Mouse (Mus musculus) kidney, embryonic 14.5 days (tissue): Measurements from ENCODE around the gene Irx5. TPM values are rescaled to one million over a fixed set of nuclear protein-coding genes. Genes with fewer than 3 reads are reported as not detected.

Experiments
- ATAC-seq: fragments of 200-750 bp; cut with Nextera tagmentation; 2 replicates; pipeline ENCODE4 v1.8.0; 2017; ENCODE audit warnings: moderate number of reproducible peaks, mild to moderate bottlenecking, moderate TSS enrichment, moderate library complexity; ENCODE audit not compliant: low FRiP score, low TSS enrichment
- H3K27ac ChIP-seq: fragments of 300-500 bp; sonication (generic); 2 replicates; pipeline ENCODE4 v1.5.1; 2014; ENCODE audit warnings: low read depth, mild to moderate bottlenecking, low read length, moderate library complexity, mixed read lengths
- H3K27me3 ChIP-seq: fragments of 300-500 bp; sonication (generic); 2 replicates; pipeline ENCODE4 v1.6.1; 2014; ENCODE audit warnings: mild to moderate bottlenecking, low read length; ENCODE audit not compliant: control insufficient read depth, insufficient read depth
- H3K36me3 ChIP-seq: fragments of 300-500 bp; sonication (generic); 2 replicates; pipeline ENCODE4 v1.6.1; 2014; ENCODE audit warnings: low read length, mixed read lengths; ENCODE audit not compliant: control insufficient read depth, insufficient read depth
- H3K4me1 ChIP-seq: fragments of 300-500 bp; sonication (generic); 2 replicates; pipeline ENCODE4 v1.6.1; 2014; ENCODE audit warnings: low read length, mixed read lengths; ENCODE audit not compliant: control insufficient read depth, insufficient read depth
- H3K4me2 ChIP-seq: fragments of 300-500 bp; sonication (generic); replicated peaks from 2 replicates; pipeline ENCODE4 v1.6.1; 2014; ENCODE audit warnings: low read depth, mild to moderate bottlenecking, low read length
- H3K4me3 ChIP-seq: fragments of 300-500 bp; sonication (generic); 2 replicates; pipeline ENCODE4 v1.5.1; 2014; ENCODE audit warnings: mild to moderate bottlenecking, low read length
- H3K9ac ChIP-seq: fragments of 300-500 bp; sonication (generic); 2 replicates; pipeline ENCODE4 v1.6.1; 2014; ENCODE audit warnings: low read depth, mild to moderate bottlenecking, low read length, moderate library complexity
- H3K9me3 ChIP-seq: fragments of 300-500 bp; sonication (generic); 2 replicates; pipeline ENCODE4 v1.6.1; 2016; ENCODE audit warnings: low read length; ENCODE audit not compliant: control insufficient read depth
- WGBS: fragments of 180-500 bp; shearing (Covaris S2); extraction: QIAGEN DNeasy Blood & Tissue Kit; methylation state at CpG from one replicate; pipeline ENCODE4 v1.1.7; 2014; 5-methylcytosine and 5-hydroxymethylcytosine counted together
- polyA plus RNA-seq: library from polyadenylated mRNA; unstranded; fragments of >200 nt; fragmentation: Nextera tagmentation; extraction: Ambion mirVana; gene quantifications from 2 replicates; pipeline ENCODE4 v1.2.1, GENCODE M21; 2014

Gene Irx5
- polyA plus RNA-seq, 1 experiment from 2014 or later, result 2.1 TPM

DNA sequence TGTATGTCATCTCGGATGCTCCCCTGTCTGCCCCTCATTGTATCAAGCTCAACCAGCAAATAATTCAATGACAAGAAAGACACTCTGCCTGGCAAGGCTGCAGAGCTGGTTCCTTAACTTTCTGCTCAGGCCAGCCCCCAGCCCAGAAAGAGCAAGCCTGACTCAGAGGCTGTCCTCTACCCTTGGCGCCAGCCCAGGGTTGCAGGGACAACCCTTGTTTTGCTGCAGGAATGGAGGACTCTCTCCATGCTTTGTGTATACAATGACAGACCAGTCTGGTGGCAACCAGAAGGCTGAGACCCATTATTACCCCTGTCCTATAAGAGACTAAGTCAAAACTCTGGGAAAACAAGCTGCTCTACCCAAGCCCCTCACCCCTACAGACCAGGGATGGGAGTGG is 46.8 kb downstream of the Irx5 start:
- Histone ChIP-seq H3K4me3 (no peak overlapping the region), H3K36me3 (no peaks in the 10 kb centered on the region), H3K27me3 (no peaks in the 10 kb centered on the region), H3K9ac (no peak overlapping the region), H3K4me2 (no peak overlapping the region), H3K9me3 (no peaks in the 10 kb centered on the region), H3K27ac (no peak overlapping the region), H3K4me1 (no peaks in the 10 kb centered on the region)
- no peak for ATAC-seq
- 84% methylated on average over 2 of the region's 2 CpGs for WGBS

- ATAC-seq, result no peak
- Histone ChIP-seq H3K9me3 (no peaks in the 10 kb centered on the region), H3K4me1 (no peaks in the 10 kb centered on the region), H3K36me3 (no peaks in the 10 kb centered on the region), H3K27me3 (no peaks in the 10 kb centered on the region), H3K4me3 (no peak overlapping the region), H3K9ac (no peak overlapping the region), H3K4me2 (no peak overlapping the region), H3K27ac (no peak overlapping the region)
- WGBS, result 71% methylated on average over 7 of the region's 7 CpGs
Measured at GRCm38 (mm10) chr8:92408092-92408491, 50.7 kb downstream of the Irx5 start.

DNA sequence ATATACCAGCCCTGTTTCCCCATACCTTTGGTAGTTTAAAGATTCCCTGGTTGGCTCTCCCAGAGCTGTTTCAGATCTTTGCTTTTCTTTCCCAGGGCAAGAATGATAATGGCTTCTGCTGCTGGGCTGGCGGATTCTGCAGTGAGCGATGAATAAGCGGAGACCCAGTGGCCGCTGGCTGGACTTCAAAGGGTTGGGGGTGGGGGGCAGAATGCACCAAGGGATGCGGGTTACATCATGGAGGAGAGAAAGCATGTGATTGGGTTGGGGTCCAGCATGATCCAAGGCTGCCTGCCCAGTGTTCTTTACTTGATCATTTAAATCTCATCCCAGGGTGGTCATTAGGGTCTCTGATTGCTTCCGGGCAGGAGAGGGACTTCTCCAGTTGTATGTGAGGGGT is 56.2 kb downstream of the Irx5 start:
- H3K27ac ChIP-seq, result no peak overlapping the region
- 79% methylated on average over 6 of the region's 6 CpGs for WGBS
- H3K27me3 ChIP-seq, result no peaks in the 10 kb centered on the region
- no peak overlapping the region for H3K4me3 ChIP-seq
- H3K36me3 ChIP-seq, result no peaks in the 10 kb centered on the region
- H3K9ac ChIP-seq, result no peak overlapping the region
- no peak overlapping the region for H3K4me2 ChIP-seq
- no peaks in the 10 kb centered on the region for H3K4me1 ChIP-seq
- H3K9me3 ChIP-seq, result no peaks in the 10 kb centered on the region
- no peak for ATAC-seq

DNA sequence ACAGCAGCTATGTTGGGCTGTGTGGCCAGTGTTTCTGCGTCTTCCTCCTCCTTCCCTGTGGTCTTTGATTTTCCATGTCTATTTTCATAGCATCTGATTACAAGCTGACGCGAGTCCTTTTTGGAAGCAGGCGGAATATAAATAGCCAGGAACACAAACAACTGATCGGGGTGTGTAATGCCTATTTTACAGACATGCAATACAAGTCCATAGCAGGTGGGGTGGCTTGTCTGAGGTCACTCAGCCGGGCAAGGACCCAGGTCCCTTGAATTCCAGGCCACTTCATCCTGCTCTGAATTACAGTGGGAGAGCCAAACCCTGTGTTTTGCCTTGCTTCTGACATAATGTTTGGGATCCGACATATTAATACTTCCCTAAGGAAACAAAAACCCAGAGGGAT is 63.2 kb downstream of the Irx5 start:
- Histone ChIP-seq H3K36me3 (no peaks in the 10 kb centered on the region), H3K27me3 (no peaks in the 10 kb centered on the region), H3K4me3 (no peak overlapping the region), H3K4me1 (no peaks in the 10 kb centered on the region), H3K9ac (no peak overlapping the region), H3K27ac (no peak overlapping the region), H3K4me2 (no peak overlapping the region), H3K9me3 (no peaks in the 10 kb centered on the region)
- no peak for ATAC-seq
- WGBS, result 56% methylated on average over 7 of the region's 7 CpGs
